Mouse (Mus musculus): ENCODE results near the gene Lim2. TPM values are rescaled to one million over a fixed set of nuclear protein-coding genes. Genes with fewer than 3 reads are reported as not detected.
"Not testable (repeated sequence)": the region's sequence is repeated elsewhere in the genome, so short reads cannot be mapped to it uniquely, and the experiment has no call there.

The Lim2 gene
- not detected in 2 replicates for polyA plus RNA-seq (2016; fragmentation: Nextera tagmentation; extraction: Ambion mirVana)

DNA sequence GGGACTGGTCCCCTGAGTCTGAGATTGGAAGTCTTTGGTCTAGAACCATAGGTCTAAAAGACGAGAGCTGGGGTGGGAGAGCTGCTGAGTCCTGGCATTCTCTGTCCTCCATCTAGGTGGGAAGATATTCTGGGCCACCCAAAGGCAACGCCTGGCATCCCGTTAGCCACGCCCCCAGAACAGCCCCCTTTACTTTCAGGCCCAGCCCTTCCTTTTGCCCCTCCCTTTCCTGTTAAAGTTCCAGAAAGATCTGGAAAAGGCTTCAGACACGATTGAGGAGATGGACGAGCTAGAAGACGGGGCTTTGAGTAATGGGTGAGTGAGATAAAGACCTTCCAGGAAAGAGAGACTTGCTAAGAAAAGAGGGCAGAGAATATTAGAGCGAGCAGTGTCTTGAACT, at the start of gene Lim2:
Gene Lim2 (plus strand): TSS at position 265 of the 400 bp plus-strand sequence.
- H3K4me2 ChIP-seq (replicated peaks), result no peak within 1 kb of the TSS
- H3K9ac ChIP-seq, result no peak within 1 kb of the TSS
- H3K36me3 ChIP-seq, result no peaks in the 10 kb centered on the region
- WGBS, result 81% methylated on average over 8 of the region's 8 CpGs
- H3K4me3 ChIP-seq, result no peak within 1 kb of the TSS
- H3K27ac ChIP-seq, result no peak within 1 kb of the TSS
- no peaks in the 10 kb centered on the region for H3K9me3 ChIP-seq (replicated peaks)
- H3K4me1 ChIP-seq, result peaks cover 4% of the 10 kb centered on the region; the same call in 1 of the 2 replicates
- ATAC-seq (ENCODE audit: low FRiP score), result no peak
- no peaks in the 10 kb centered on the region for H3K27me3 ChIP-seq

DNA sequence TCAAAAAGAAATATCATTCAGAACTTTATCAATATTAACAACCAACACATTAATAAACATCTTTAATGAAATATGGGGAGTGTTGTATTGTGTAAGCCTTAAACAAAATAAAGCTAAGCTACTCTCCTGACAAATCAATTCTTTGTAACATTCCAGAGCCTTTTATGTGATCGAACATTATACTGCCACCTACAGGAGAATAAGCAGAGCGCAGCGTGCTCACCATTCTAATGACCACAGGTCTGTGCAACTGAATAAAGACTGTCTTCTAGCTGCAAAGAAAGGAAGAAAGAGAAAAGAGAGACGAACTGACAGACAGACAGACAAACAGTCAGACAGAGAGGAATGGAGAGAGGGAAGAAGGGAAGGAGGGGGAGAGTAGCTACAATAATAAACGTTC, 49.2 kb upstream of the Lim2 start:
- H3K36me3 ChIP-seq, result no peaks in the 10 kb centered on the region
- 23% methylated on average over 5 of the region's 5 CpGs for WGBS
- no peaks in the 10 kb centered on the region for H3K27me3 ChIP-seq
- H3K9me3 ChIP-seq (replicated peaks), result no peaks in the 10 kb centered on the region
- no peak overlapping the region for H3K27ac ChIP-seq
- no peaks in the 10 kb centered on the region for H3K4me1 ChIP-seq
- no peak overlapping the region for H3K4me2 ChIP-seq (replicated peaks)
- H3K9ac ChIP-seq, result no peak overlapping the region
- H3K4me3 ChIP-seq, result no peak overlapping the region
- no peak for ATAC-seq (ENCODE audit: low FRiP score)

DNA sequence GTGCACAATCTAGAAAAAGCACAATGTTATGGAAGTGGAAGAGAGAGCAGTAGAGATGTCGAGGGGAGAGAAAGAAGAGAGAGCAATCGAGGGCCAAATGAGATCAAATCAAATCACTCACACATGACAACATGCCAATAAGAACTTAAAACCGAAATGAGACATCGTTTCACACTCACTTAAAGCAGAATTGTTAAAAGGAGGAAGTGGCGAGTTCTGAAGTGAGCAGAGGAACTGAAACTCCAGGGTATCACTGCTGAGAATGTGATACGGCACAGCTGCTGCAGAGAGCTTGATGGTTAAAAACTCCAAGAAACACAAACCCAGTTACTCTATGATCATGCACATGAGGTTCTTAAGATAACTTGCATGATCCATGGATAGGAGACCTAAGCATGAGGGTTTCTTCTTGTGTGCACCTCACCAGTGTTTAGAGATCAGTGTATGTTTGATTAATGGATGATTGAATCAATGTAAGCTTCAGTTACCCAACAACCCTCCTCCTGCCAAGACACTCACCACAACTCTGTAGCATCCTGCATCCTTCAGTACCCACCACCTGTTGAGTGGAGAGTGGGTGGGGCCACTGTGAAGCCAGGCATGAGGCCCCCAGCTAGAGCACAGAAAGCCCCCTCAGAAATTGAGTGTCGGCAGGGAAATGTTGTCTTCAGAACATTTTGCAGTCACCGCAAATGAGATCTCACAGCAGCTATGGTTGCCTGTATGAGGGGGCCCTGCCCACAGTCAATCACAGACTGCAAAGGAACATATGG, 34.9 kb upstream of the Lim2 start:
- no peaks in the 10 kb centered on the region for H3K27me3 ChIP-seq
- H3K27ac ChIP-seq, result no peak overlapping the region
- H3K4me1 ChIP-seq, result no peaks in the 10 kb centered on the region
- no peak overlapping the region for H3K4me3 ChIP-seq
- 83% methylated on average over 8 of the region's 8 CpGs for WGBS
- no peaks in the 10 kb centered on the region for H3K36me3 ChIP-seq
- no peaks in the 10 kb centered on the region for H3K9me3 ChIP-seq (replicated peaks)
- ATAC-seq (ENCODE audit: low FRiP score), result no peak
- H3K4me2 ChIP-seq (replicated peaks), result no peak overlapping the region
- H3K9ac ChIP-seq, result no peak overlapping the region

DNA sequence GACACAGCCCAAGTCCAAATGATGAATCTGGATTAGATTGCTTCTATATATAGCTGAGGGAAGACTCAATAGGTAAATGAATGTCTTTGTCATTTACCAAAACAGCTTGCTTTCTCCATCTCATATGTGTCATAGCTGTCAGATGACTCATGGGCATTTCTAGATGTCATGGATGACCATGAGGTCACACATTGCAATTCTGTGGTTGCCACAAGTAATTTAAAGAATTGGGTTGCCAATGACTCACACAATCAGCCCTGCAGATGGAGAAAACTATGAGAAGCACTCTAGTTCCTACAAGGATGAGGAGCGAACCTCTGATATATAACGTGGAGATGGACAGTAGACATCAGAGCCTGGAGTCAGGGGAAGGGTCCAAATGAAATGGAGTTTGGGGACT, 28.0 kb upstream of the Lim2 start:
- Histone ChIP-seq H3K4me2 (replicated peaks) (no peak overlapping the region), H3K9ac (no peak overlapping the region), H3K9me3 (replicated peaks) (0 out of 2 replicates have a peak, but pooled peaks cover 4% of the 10 kb centered on the region), H3K27ac (no peak overlapping the region), H3K4me1 (no peaks in the 10 kb centered on the region), H3K36me3 (no peaks in the 10 kb centered on the region), H3K4me3 (no peak overlapping the region), H3K27me3 (no peaks in the 10 kb centered on the region)
- WGBS, result 92% methylated on average over 2 of the region's 2 CpGs
- ATAC-seq (ENCODE audit: low FRiP score), result no peak

DNA sequence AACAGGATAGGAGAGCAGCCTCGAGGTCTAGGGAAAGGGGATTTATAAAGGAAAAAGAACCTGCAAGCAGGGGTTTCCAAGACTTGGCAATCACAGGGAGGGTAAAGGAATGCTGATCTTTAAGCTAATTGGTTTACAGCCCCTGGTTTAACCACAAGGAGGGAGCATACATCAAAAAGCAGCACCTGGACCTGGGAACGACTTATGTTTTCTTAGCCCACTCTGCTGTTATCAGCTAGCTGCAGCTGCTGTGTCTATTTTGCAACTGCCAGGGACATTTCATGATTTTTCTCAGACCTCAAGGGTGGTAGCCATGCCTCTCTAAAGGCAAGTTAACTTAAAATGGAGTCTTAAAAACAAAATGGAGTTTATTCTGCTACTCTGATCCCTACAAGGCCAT, 24.8 kb upstream of the Lim2 start:
- no peak overlapping the region for H3K4me2 ChIP-seq (replicated peaks)
- no peaks in the 10 kb centered on the region for H3K4me1 ChIP-seq
- H3K27ac ChIP-seq, result no peak overlapping the region
- no peak for ATAC-seq (ENCODE audit: low FRiP score)
- 44% methylated on average over 2 of the region's 2 CpGs for WGBS
- 0 out of 2 replicates have a peak, but pooled peaks cover 4% of the 10 kb centered on the region for H3K9me3 ChIP-seq (replicated peaks)
- no peaks in the 10 kb centered on the region for H3K27me3 ChIP-seq
- H3K9ac ChIP-seq, result no peak overlapping the region
- H3K4me3 ChIP-seq, result no peak overlapping the region
- no peaks in the 10 kb centered on the region for H3K36me3 ChIP-seq

DNA sequence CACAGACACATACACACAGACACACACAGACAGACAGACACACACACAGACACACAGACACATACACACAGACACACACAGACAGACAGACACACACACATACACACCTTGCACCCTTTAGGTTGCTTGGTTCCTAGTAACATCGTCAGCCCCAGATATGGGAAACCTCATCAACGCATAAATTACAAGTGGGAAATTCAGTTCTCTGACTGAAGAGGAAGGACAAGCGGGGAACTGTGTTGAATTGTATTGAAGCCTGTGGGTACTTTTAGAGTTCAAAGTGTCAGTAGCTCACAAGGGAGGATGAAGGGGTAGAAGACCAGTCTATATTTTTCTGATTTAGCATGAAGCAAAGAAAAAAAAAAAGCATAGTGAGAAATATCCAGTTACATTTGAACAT, 19.9 kb upstream of the Lim2 start:
- Histone ChIP-seq H3K9me3 (replicated peaks) (no peaks in the 10 kb centered on the region), H3K4me1 (no peaks in the 10 kb centered on the region), H3K36me3 (no peaks in the 10 kb centered on the region), H3K27ac (no peak overlapping the region), H3K9ac (no peak overlapping the region), H3K4me3 (no peak overlapping the region), H3K4me2 (replicated peaks) (no peak overlapping the region), H3K27me3 (no peaks in the 10 kb centered on the region)
- ATAC-seq (ENCODE audit: low FRiP score), result no peak
- 87% methylated on average over 3 of the region's 3 CpGs for WGBS

DNA sequence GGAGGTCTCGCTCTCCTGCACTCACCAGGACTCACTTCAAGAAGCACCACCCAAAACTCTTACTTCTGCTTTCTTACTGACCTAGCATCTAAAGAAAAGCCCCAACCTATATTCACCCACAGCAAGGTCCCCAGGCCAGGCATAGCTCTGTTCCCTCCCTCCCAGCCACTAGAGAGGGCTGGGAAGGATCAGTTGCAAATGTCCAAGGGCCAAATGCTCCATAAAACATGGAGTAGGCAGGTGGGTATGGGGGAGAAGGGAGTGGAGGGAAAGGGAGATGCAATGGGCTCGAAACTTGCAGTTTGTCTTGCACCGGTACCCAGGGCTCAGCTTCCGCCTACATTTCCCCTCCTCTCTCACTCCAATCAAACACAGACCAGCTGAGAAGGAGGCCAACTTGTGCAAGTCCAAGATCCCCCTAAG, 19.3 kb upstream of the Lim2 start, which contains the start of gene Siglecg:
Gene Siglecg (plus strand): TSS at position 74 of the 423 bp plus-strand sequence.
- no peaks in the 10 kb centered on the region for H3K36me3 ChIP-seq
- no peak within 1 kb of the TSS for H3K27ac ChIP-seq
- no peaks in the 10 kb centered on the region for H3K9me3 ChIP-seq (replicated peaks)
- no peak within 1 kb of the TSS for H3K4me3 ChIP-seq
- no peaks in the 10 kb centered on the region for H3K4me1 ChIP-seq
- H3K9ac ChIP-seq, result no peak within 1 kb of the TSS
- ATAC-seq (ENCODE audit: low FRiP score), result no peak
- no peak within 1 kb of the TSS for H3K4me2 ChIP-seq (replicated peaks)
- WGBS, result 89% methylated on average over 4 of the region's 4 CpGs
- no peaks in the 10 kb centered on the region for H3K27me3 ChIP-seq

DNA sequence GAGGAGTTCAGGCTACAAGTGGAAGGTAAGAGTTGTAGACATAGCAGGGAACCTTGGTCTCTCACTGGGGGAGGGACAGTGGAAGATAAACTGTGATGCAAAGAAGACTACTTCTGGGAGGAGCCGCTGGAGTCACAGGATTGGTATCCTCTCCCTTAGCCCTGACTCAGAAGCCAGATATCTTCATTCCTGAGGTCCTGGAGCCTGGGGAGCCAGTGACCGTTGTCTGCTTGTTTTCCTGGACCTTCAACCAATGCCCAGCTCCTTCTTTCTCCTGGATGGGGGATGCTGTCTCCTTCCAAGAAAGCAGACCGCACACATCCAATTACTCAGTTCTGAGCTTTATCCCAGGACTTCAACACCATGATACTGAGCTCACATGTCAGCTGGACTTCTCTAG, 18.4 kb upstream of the Lim2 start:
- H3K36me3 ChIP-seq, result no peaks in the 10 kb centered on the region
- no peak overlapping the region for H3K9ac ChIP-seq
- no peaks in the 10 kb centered on the region for H3K4me1 ChIP-seq
- no peak overlapping the region for H3K27ac ChIP-seq
- no peak overlapping the region for H3K4me2 ChIP-seq (replicated peaks)
- H3K9me3 ChIP-seq (replicated peaks), result no peaks in the 10 kb centered on the region
- ATAC-seq (ENCODE audit: low FRiP score), result no peak
- no peak overlapping the region for H3K4me3 ChIP-seq
- no peaks in the 10 kb centered on the region for H3K27me3 ChIP-seq
- WGBS, result 82% methylated on average over 3 of the region's 3 CpGs

DNA sequence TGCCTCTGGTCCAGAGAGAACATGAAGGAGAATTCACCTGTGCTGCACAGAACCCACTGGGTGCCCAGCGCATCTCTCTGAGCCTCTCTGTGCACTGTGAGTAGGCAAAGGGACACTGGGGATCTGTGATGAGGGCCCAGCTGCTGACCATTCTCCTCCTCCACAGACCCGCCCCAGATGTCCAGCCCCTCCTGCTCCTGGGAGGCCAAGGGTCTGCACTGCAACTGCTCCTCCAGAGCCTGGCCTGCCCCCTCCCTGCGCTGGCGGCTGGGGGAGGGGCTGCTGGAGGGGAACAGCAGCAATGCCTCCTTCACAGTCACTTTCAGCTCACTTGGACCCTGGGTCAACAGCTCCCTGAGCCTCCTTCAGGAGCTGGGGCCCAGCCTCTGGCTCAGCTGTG, 15.7 kb upstream of the Lim2 start:
- H3K4me2 ChIP-seq (replicated peaks); H3K9me3 ChIP-seq (replicated peaks); H3K27me3 ChIP-seq; H3K9ac ChIP-seq; H3K27ac ChIP-seq; H3K4me3 ChIP-seq; H3K4me1 ChIP-seq; H3K36me3 ChIP-seq: not testable (repeated sequence)
- 36% methylated on average over 3 of the region's 4 CpGs for WGBS
- ATAC-seq (ENCODE audit: low FRiP score), result peak; percentile 22; the same call in 1 of the 2 replicates

DNA sequence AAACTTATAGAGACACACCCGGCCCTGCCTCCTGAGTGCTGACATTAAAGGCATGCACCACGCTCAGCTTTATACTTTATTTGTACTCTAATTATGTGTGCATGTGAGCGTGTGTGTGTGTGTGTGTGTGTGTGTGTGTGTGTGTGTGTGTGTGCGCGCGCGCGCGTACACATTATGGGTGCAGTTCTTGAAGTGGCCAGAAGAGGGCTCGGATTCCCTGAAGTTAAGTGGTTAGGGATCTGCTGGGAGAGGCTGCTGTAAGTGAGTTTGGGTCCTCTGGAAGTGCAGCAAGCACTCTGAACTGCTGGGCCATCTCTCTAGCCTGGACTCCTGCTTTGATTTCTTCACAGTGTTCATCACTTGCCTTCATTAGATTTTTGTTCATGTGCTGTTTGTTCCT, 10.2 kb upstream of the Lim2 start:
- Histone ChIP-seq H3K9ac (no peak overlapping the region), H3K36me3 (no peaks in the 10 kb centered on the region), H3K27me3 (no peaks in the 10 kb centered on the region), H3K4me3 (no peak overlapping the region), H3K4me2 (replicated peaks) (no peak overlapping the region), H3K27ac (no peak overlapping the region), H3K9me3 (replicated peaks) (peaks cover 6% of the 10 kb centered on the region), H3K4me1 (no peaks in the 10 kb centered on the region)
- WGBS, result 83% methylated on average over 10 of the region's 10 CpGs
- ATAC-seq (ENCODE audit: low FRiP score), result no peak

DNA sequence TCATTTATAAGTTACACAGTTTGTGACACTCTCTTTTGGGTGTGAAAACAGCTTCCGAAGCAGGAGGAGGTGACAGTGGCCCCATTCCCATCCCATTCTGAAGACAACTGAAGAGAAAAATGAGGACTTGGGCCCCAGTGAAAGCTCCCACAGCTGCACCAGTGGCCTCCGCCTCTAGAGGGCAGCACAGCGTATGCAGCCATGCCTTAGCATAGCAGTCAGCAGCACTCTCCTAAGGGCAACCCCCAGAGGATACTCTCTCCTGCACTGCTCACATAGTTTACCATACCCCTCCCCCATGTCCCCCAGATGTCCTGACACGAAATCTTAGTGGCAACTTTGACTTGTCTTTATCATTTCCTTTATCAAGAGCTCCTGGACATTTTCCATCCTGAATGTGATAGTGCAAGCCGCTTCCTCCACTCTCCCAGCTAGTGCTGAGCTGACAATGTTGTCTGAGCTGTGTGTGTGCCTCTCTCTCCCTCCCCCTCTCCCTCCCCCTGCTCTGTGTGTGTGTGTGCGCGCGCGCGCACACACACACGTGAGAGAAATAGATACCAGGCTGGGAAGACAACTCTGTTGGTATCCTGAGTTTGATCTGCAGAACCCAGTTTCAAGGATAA, 4.4 kb upstream of the Lim2 start:
- Histone ChIP-seq H3K4me1 (peaks cover 4% of the 10 kb centered on the region; the same call in 1 of the 2 replicates), H3K4me2 (replicated peaks) (peak overlapping the region; percentile 25), H3K36me3 (no peaks in the 10 kb centered on the region), H3K4me3 (no peak overlapping the region), H3K27ac (no peak overlapping the region), H3K9me3 (replicated peaks) (no peaks in the 10 kb centered on the region), H3K27me3 (no peaks in the 10 kb centered on the region), H3K9ac (no peak overlapping the region)
- peak; percentile 90 for ATAC-seq (ENCODE audit: low FRiP score)
- WGBS, result 14% methylated on average over 11 of the region's 11 CpGs

DNA sequence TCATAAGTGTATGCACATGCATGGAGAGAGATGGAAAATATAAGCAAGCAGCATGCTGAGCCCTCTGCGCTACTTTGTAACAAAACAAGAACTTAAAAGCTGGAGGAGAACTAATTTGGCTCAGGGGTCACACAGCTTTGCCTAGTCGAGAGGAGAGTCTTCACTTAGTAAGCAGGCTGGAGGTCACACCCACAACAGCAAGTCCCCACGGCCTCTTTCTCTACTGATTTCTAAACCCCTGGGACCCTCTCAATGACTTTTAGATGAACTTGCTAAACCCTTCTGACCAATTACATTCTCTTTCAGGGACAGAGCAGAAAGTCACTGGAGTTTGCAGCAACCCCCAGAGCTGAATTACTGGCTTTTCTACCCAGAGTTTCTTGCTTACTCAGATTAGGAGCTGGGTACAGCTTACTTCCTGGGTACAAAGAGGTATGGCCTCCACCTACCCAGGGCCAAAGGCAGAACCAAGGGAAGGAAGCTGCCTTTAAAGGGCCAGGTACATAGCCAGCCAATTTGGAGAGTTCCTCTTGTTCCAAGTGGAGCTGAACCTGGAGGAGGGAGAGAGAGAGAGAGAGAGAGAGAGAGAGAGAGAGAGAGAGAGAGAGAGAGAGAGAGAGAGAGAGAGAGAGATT, 3.4 kb upstream of the Lim2 start:
- Histone ChIP-seq H3K27me3 (no peaks in the 10 kb centered on the region), H3K4me1 (peaks cover 4% of the 10 kb centered on the region; the same call in 1 of the 2 replicates), H3K36me3 (no peaks in the 10 kb centered on the region), H3K4me3 (no peak overlapping the region), H3K4me2 (replicated peaks) (no peak overlapping the region), H3K9me3 (replicated peaks) (no peaks in the 10 kb centered on the region), H3K9ac (no peak overlapping the region), H3K27ac (no peak overlapping the region)
- ATAC-seq (ENCODE audit: low FRiP score), result no peak
- 68% methylated on average over 3 of the region's 3 CpGs for WGBS

Data from hindbrain, embryonic 12.5 days (tissue).